27 mouse cellular contexts compared by ENCODE assay signal in genomic region chr16:20395216-20395907, GRCm38 (mm10). TPM values are rescaled to one million over a fixed set of nuclear protein-coding genes. Genes with fewer than 3 reads are reported as not detected.
DNase-seq lines count a peak whose midpoint lies in the region; ATAC-seq and TF ChIP-seq lines count a peak whose summit lies in the region.
"Had no signal": no experiment of that assay in that cellular context is flagged by ENCODE, and none has a peak within 500 bp of the region (broad histone marks: within the 10 kb centered on the region; RNA-seq: fewer than 3 reads in every experiment).

No protein-coding gene starts in this region.

- H3K4me3 ChIP-seq in heart, embryonic 16.5 days (ENCODE audit: low read length), result no peak overlapping the region
- no peak overlapping the region for H3K4me3 ChIP-seq in thymus, adult 2 months (ENCODE audit: control insufficient read depth, insufficient read depth, low read length)
- H3K4me3 ChIP-seq: embryonic facial prominence, embryonic 13.5 days; forebrain, embryonic 10.5 days; hindbrain, embryonic 13.5 days; midbrain, embryonic 15.5 days had no signal

- intact Hi-C loops in heart, postnatal 25 days (cut with DNase I), result no loop called here

- peaks cover 34% of the 10 kb centered on the region for H3K36me3 ChIP-seq in heart, embryonic 16.5 days (ENCODE audit: control insufficient read depth, insufficient read depth)
- peaks cover 48% of the 10 kb centered on the region for H3K36me3 ChIP-seq in thymus, adult 2 months (ENCODE audit: control insufficient read depth, insufficient read depth, low read length)

- 88% methylated on average over 11 of the region's 11 CpGs for WGBS in heart, embryonic 16.5 days
- WGBS in thymus, adult 2 months, result 26% methylated on average over 11 of the region's 11 CpGs

- H3K4me2 ChIP-seq in heart, embryonic 16.5 days (ENCODE audit: low read depth, low read length), result no peak overlapping the region
- H3K4me2 ChIP-seq: embryonic facial prominence, embryonic 13.5 days; hindbrain, embryonic 13.5 days; midbrain, embryonic 15.5 days had no signal

- TF ChIP-seq POLR2A in thymus, adult 2 months (IDR thresholded peaks at IDR 0.05; ENCODE audit: control insufficient read depth, extremely low read depth, insufficient read depth, low read length, poor library complexity), result no peak

- H3K9ac ChIP-seq in heart, embryonic 16.5 days (ENCODE audit: low read length), result no peak overlapping the region
- H3K9ac ChIP-seq: embryonic facial prominence, embryonic 13.5 days; hindbrain, embryonic 13.5 days; liver, embryonic 14.5 days; midbrain, embryonic 15.5 days had no signal

- no peak overlapping the region for H3K27ac ChIP-seq in heart, embryonic 16.5 days (ENCODE audit: low read length)
- peak overlapping the region; percentile 23 for H3K27ac ChIP-seq in thymus, adult 2 months (ENCODE audit: control insufficient read depth, insufficient read depth, low read length)
- H3K27ac ChIP-seq: embryonic facial prominence, embryonic 13.5 days; forebrain, embryonic 10.5 days; hindbrain, embryonic 13.5 days; liver, embryonic 14.5 days; macrophage; midbrain, embryonic 15.5 days had no signal

- H3K4me1 ChIP-seq in heart, embryonic 16.5 days (ENCODE audit: control insufficient read depth, insufficient read depth, low read length), result no peaks in the 10 kb centered on the region
- H3K4me1 ChIP-seq in thymus, adult 2 months (replicated peaks; ENCODE audit: control insufficient read depth, insufficient read depth, low read length), result peaks cover 14% of the 10 kb centered on the region
- H3K4me1 ChIP-seq: embryonic facial prominence, embryonic 13.5 days; forebrain, embryonic 10.5 days; hindbrain, embryonic 13.5 days; midbrain, embryonic 15.5 days had no signal

- no peaks in the 10 kb centered on the region for H3K27me3 ChIP-seq in heart, embryonic 16.5 days (ENCODE audit: control insufficient read depth, insufficient read depth, low read length)
- no peaks in the 10 kb centered on the region for H3K27me3 ChIP-seq in thymus, adult 2 months (ENCODE audit: control insufficient read depth, insufficient read depth, low read length)
- H3K27me3 ChIP-seq: embryonic facial prominence, embryonic 13.5 days; hindbrain, embryonic 13.5 days; midbrain, embryonic 15.5 days; Patski had no signal

- no peak for DNase-seq in heart, postnatal 25 days (ENCODE audit: low spot score)
- peak; percentile 31 for DNase-seq in kidney, adult 9 months
- DNase-seq in kidney, postnatal 10 days, result no peak
- DNase-seq in thymus, adult 2 months, result peak; percentile 34
- DNase-seq in thymus, postnatal 36 days, result peak; percentile 29 to 50
- DNase-seq in cerebellum, adult 9-10 months, result no peak
- DNase-seq in left cerebral cortex, adult 11 months (ENCODE audit: low spot score), result no peak
- DNase-seq: adrenal gland, postnatal 14 days; cerebellum, adult 11 months; cerebellum, adult 9-11 months; gastrocnemius, postnatal 10 days; heart, postnatal 36 days; layer of hippocampus, adult 9-11 months; liver; lung, adult 2 months; lung, postnatal 10 days had no signal

- H3K9me3 ChIP-seq in heart, embryonic 16.5 days (replicated peaks; ENCODE audit: control insufficient read depth, low read length), result no peaks in the 10 kb centered on the region
- H3K9me3 ChIP-seq: embryonic facial prominence, embryonic 13.5 days; forebrain, embryonic 10.5 days; G1E; hindbrain, embryonic 13.5 days; midbrain, embryonic 15.5 days had no signal

- TF ChIP-seq CTCF in thymus, adult 2 months (IDR thresholded peaks at IDR 0.05; ENCODE audit: borderline replicate concordance, control insufficient read depth, extremely low read depth, insufficient read depth, low read length, poor library complexity), result no peak

- peak; percentile 63 for ATAC-seq in heart, embryonic 16.5 days (replicated peaks; ENCODE audit: extremely low read depth, insufficient read depth, low FRiP score)
- ATAC-seq: forebrain, embryonic 16.5 days; intestine, embryonic 16.5 days; midbrain, embryonic 15.5 days; Patski had no signal

RNA-seq across cellular contexts. Expression of gene Abcc5, which starts 30.8 kb away (rescaled TPM):
- 54.0 and 64.1 TPM in 2 replicates for polyA plus RNA-seq in heart, embryonic 16.5 days (2015; fragmentation: Nextera tagmentation; extraction: Ambion mirVana)
- total RNA-seq in heart, postnatal 25 days (2021), result 10 to 100 TPM; 30.6 to 34.8 TPM
- 244 and 275 TPM in 2 replicates for polyA plus RNA-seq in thymus, adult 2 months (2012; rRNA removed)

Comparison
In these comparisons a context has a peak if more than half of its experiments do, and no peak if none do; other contexts are left out.
1. DNase-seq: peak in kidney, adult 9 months (single experiment), thymus, adult 2 months (single experiment) and thymus, postnatal 36 days (2 of 2); none in heart, postnatal 25 days (single experiment), kidney, postnatal 10 days (single experiment), cerebellum, adult 9-10 months (single experiment) and left cerebral cortex, adult 11 months (single experiment).